Mouse (Mus musculus) yolk sac, embryonic 10.5 days (tissue): ENCODE measurements around the gene Gsdma2.
A peak's percentile ranks its signal among the peaks of the same experiment; 100 is the strongest.
"Not testable (repeated sequence)": the region's sequence is repeated elsewhere in the genome, so short reads cannot be mapped to it uniquely, and the experiment has no call there.

Experiments
- DNase-seq: peaks from one replicate; pipeline ENCODE4 v3.0.0-alpha.2; 2017; ENCODE audit warnings: low spot score

The Gsdma2 gene

GRCm38 (mm10) chr11:98668984-98669383, 22.4 kb downstream of the Gsdma2 start:
- no peak for DNase-seq

GRCm38 (mm10) chr11:98671284-98671815, 24.8 kb downstream of the Gsdma2 start:
- DNase-seq = no peak

GRCm38 (mm10) chr11:98671857-98672256, 25.3 kb downstream of the Gsdma2 start:
- DNase-seq = no peak

- no peak for DNase-seq
Observed at GRCm38 (mm10) chr11:98672482-98672881, 25.9 kb downstream of the Gsdma2 start.

GRCm38 (mm10) chr11:98673136-98673535, 26.6 kb downstream of the Gsdma2 start:
- DNase-seq = not testable (repeated sequence)

- no peak for DNase-seq
Observed at GRCm38 (mm10) chr11:98675829-98676363, 29.3 kb downstream of the Gsdma2 start.

GRCm38 (mm10) chr11:98680023-98680422, 33.5 kb downstream of the Gsdma2 start:
- no peak for DNase-seq

- DNase-seq = not testable (repeated sequence)
Observed at GRCm38 (mm10) chr11:98680595-98680994, 34.0 kb downstream of the Gsdma2 start.

GRCm38 (mm10) chr11:98681186-98681585, 34.6 kb downstream of the Gsdma2 start:
- DNase-seq = no peak

- DNase-seq = peak; percentile 99
Observed at GRCm38 (mm10) chr11:98681786-98682745, 35.5 kb downstream of the Gsdma2 start, which contains the start of gene Psmd3. Gene Psmd3, plus strand, starts transcription at chr11:98682554.

GRCm38 (mm10) chr11:98682811-98683210, 36.3 kb downstream of the Gsdma2 start:
- no peak for DNase-seq

- no peak for DNase-seq
Observed at GRCm38 (mm10) chr11:98685642-98686041, 39.1 kb downstream of the Gsdma2 start.

GRCm38 (mm10) chr11:98686976-98687375, 40.4 kb downstream of the Gsdma2 start:
- peak; percentile 41 for DNase-seq

- DNase-seq = peak; percentile 56
Observed at GRCm38 (mm10) chr11:98688009-98688408, 41.5 kb downstream of the Gsdma2 start.

GRCm38 (mm10) chr11:98693201-98693600, 46.6 kb downstream of the Gsdma2 start:
- DNase-seq = no peak

- DNase-seq = no peak
Observed at GRCm38 (mm10) chr11:98693746-98694145, 47.2 kb downstream of the Gsdma2 start.

- DNase-seq = no peak
Observed at GRCm38 (mm10) chr11:98694301-98694700, 47.7 kb downstream of the Gsdma2 start.

GRCm38 (mm10) chr11:98695408-98695807, 48.8 kb downstream of the Gsdma2 start:
- no peak for DNase-seq

- DNase-seq = no peak
Observed at GRCm38 (mm10) chr11:98696454-98697216, 50.1 kb downstream of the Gsdma2 start.

GRCm38 (mm10) chr11:98697225-98697624, 50.7 kb downstream of the Gsdma2 start:
- no peak for DNase-seq

GRCm38 (mm10) chr11:98698849-98699640, 52.5 kb downstream of the Gsdma2 start:
- no peak for DNase-seq
